Mouse (Mus musculus) olfactory bulb, adult 2 months (tissue): ENCODE results near the gene Efhd1. TPM values are rescaled to one million over a fixed set of nuclear protein-coding genes. Genes with fewer than 3 reads are reported as not detected.

Source experiments
- H3K27ac ChIP-seq: fragments of 200-500 bp; 2 replicates; pipeline ENCODE4 v1.5.1; 2012; ENCODE audit warnings: low read depth, low read length; ENCODE audit not compliant: insufficient read depth
- H3K4me1 ChIP-seq: fragments of 200-500 bp; 2 replicates; pipeline ENCODE4 v1.6.1; 2012; ENCODE audit warnings: low read length; ENCODE audit not compliant: control insufficient read depth, insufficient read depth
- H3K4me3 ChIP-seq: fragments of 200-500 bp; 2 replicates; pipeline ENCODE4 v1.5.1; 2012; ENCODE audit warnings: mild to moderate bottlenecking, low read depth, low read length, moderate library complexity; ENCODE audit not compliant: insufficient read depth
- CTCF ChIP-seq: fragments of 200-500 bp; IDR thresholded peaks from 2 replicates; pipeline ENCODE4 v1.5.1; 2012; ENCODE audit warnings: low read depth, mild to moderate bottlenecking, low read length, moderate library complexity; ENCODE audit not compliant: insufficient read depth
- POLR2A ChIP-seq: fragments of 200-500 bp; IDR thresholded peaks from 2 replicates; pipeline ENCODE4 v1.6.1; 2012; ENCODE audit warnings: mild to moderate bottlenecking, low read depth, low read length, moderate library complexity; ENCODE audit not compliant: insufficient read depth
- WGBS: fragments of 180-500 bp; shearing (Covaris S2); methylation state at CpG from one replicate; pipeline ENCODE4 v1.1.7; 2018; 5-methylcytosine and 5-hydroxymethylcytosine counted together
- polyA plus RNA-seq: library from polyadenylated mRNA; stranded (reverse); fragments of >200 nt; gene quantifications from 2 replicates; pipeline ENCODE4 v1.2.4, GENCODE M21; 2012; ENCODE audit warnings: low replicate concordance; ENCODE audit not compliant: missing spikeins, insufficient read depth, insufficient read length

Efhd1 gene
- polyA plus RNA-seq, 1 experiment: not detected

GRCm38 (mm10) chr1:87243021-87243420 is 21.1 kb upstream of the Efhd1 start:
- no peak overlapping the region for H3K4me3 ChIP-seq
- TF ChIP-seq CTCF (no peak), POLR2A (no peak)
- 91% methylated on average over 8 of the region's 8 CpGs for WGBS
- peaks cover 3% of the 10 kb centered on the region; the same call in 1 of the 2 replicates for H3K4me1 ChIP-seq
- H3K27ac ChIP-seq: no peak overlapping the region

GRCm38 (mm10) chr1:87245430-87245829 is 18.7 kb upstream of the Efhd1 start:
- peaks cover 3% of the 10 kb centered on the region; the same call in 1 of the 2 replicates for H3K4me1 ChIP-seq
- H3K4me3 ChIP-seq: no peak overlapping the region
- whole genome bisulfite sequencing: 45% methylated on average over 1 of the region's 1 CpGs
- no peak overlapping the region for H3K27ac ChIP-seq
- no peak for TF ChIP-seq POLR2A
- no peak for TF ChIP-seq CTCF

GRCm38 (mm10) chr1:87245929-87246815 is 18.0 kb upstream of the Efhd1 start:
- Histone ChIP-seq H3K4me1 (peaks cover 3% of the 10 kb centered on the region; the same call in 1 of the 2 replicates), H3K4me3 (peak overlapping the region; percentile 13), H3K27ac (no peak overlapping the region)
- TF ChIP-seq CTCF: peak; percentile 77
- TF ChIP-seq POLR2A: no peak
- 22% methylated on average over 22 of the region's 22 CpGs for WGBS

GRCm38 (mm10) chr1:87252040-87252609 is 12.0 kb upstream of the Efhd1 start:
- Histone ChIP-seq H3K27ac (no peak overlapping the region), H3K4me3 (no peak overlapping the region), H3K4me1 (no peaks in the 10 kb centered on the region)
- 74% methylated on average over 5 of the region's 5 CpGs for WGBS
- TF ChIP-seq CTCF (no peak), POLR2A (no peak)

- Histone ChIP-seq H3K4me3 (no peak overlapping the region), H3K27ac (no peak overlapping the region), H3K4me1 (0 out of 2 replicates have a peak, but pooled peaks cover 2% of the 10 kb centered on the region)
- 91% methylated on average over 4 of the region's 4 CpGs for WGBS
- TF ChIP-seq POLR2A: no peak
- TF ChIP-seq CTCF: no peak
These were observed 9.0 kb upstream of the Efhd1 start for GRCm38 (mm10) chr1:87255173-87255572.

- no peak overlapping the region for H3K4me3 ChIP-seq
- WGBS: 32% methylated on average over 11 of the region's 11 CpGs
- 0 out of 2 replicates have a peak, but pooled peaks cover 2% of the 10 kb centered on the region for H3K4me1 ChIP-seq
- H3K27ac ChIP-seq: no peak overlapping the region
- TF ChIP-seq CTCF: no peak
- no peak for TF ChIP-seq POLR2A
These were observed 6.5 kb upstream of the Efhd1 start for GRCm38 (mm10) chr1:87257691-87258090.

GRCm38 (mm10) chr1:87258484-87258883 is 5.7 kb upstream of the Efhd1 start:
- TF ChIP-seq POLR2A (no peak), CTCF (no peak)
- Histone ChIP-seq H3K27ac (no peak overlapping the region), H3K4me3 (no peak overlapping the region), H3K4me1 (peaks cover 5% of the 10 kb centered on the region; the same call in 1 of the 2 replicates)
- 18% methylated on average over 14 of the region's 14 CpGs for WGBS

- WGBS: 96% methylated on average over 2 of the region's 2 CpGs
- Histone ChIP-seq H3K4me1 (peaks cover 11% of the 10 kb centered on the region), H3K4me3 (no peak overlapping the region), H3K27ac (no peak overlapping the region)
- TF ChIP-seq POLR2A (no peak), CTCF (no peak)
These were observed 4.8 kb upstream of the Efhd1 start for GRCm38 (mm10) chr1:87259316-87259715.

- 15% methylated on average over 9 of the region's 9 CpGs for WGBS
- Histone ChIP-seq H3K4me3 (no peak overlapping the region), H3K27ac (no peak overlapping the region), H3K4me1 (peaks cover 17% of the 10 kb centered on the region)
- TF ChIP-seq CTCF (no peak), POLR2A (no peak)
These were observed 906 bp upstream of the Efhd1 start for GRCm38 (mm10) chr1:87263257-87263656.
